Mouse (Mus musculus): ENCODE data around the gene Cfap46.

DNA sequence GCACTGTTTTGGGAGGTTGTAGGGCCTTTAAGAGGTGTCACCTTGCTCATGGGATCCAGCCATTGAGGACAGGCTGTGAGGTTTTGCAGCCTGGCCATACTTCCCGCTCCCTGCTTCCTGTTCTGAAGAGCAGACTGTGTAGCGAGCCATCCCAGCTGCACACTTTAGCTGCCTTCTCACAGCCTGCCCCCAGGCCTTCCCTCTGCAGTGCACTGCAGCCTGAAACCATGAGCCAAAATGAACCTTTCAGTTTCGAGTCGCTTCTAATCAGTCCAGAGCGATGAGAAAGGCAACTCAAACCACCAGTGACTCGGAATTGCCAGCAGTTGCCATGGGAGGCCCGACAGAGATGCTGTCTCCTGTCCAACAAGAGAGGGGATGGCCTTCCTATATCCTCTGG, 33.9 kb downstream of the Cfap46 start:
- TF ChIP-seq CTCF (IDR thresholded peaks at IDR 0.05) (no peak), EP300 (IDR thresholded peaks at IDR 0.05) (no peak)

All from lung, postnatal 0 days (tissue).